Mouse (Mus musculus): Measurements from ENCODE around the gene Gapdhs.

DNA sequence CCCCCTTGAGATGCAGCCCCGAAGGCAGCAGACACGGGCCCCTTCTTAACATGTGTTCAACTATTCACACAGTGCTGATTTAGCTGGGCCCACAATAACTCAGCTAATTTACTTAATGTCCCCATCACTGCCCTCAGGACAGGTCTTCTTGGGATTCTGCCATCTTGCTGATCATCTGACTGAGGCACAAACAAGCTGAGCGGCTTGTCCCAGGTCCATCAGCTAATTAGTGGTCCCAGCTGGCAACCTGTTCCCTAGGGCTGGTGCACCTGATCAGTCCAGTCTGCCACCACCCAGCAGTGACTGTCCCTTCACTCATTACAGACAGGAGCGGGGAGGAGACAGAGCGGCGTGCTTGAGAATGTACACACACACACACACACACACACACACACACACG lies 22.2 kb downstream of the Gapdhs start:
- no peak for TF ChIP-seq POLR2A (IDR thresholded peaks at IDR 0.05; ENCODE audit: control insufficient read depth, extremely low read depth, insufficient read depth, low read length, poor library complexity)
- no peak for TF ChIP-seq CTCF (IDR thresholded peaks at IDR 0.05; ENCODE audit: borderline replicate concordance, control insufficient read depth, extremely low read depth, insufficient read depth, low read length, poor library complexity)
